Mouse (Mus musculus) kidney, adult 8-10 months (tissue): ENCODE data around the gene Speg.

ENCODE experiments used
- DNase-seq, 2 experiments: peaks; one replicate each; pipeline ENCODE4 v3.0.0; 2022

The Speg gene

GRCm38 (mm10) chr1:75463652-75464204 is 88.6 kb downstream of the Speg start:
- DNase-seq: no peak

GRCm38 (mm10) chr1:75467215-75467927 is 92.3 kb downstream of the Speg start:
- DNase-seq: peak; percentile 43 to 79

- DNase-seq: no peak
Measured at GRCm38 (mm10) chr1:75469287-75469825, 94.3 kb downstream of the Speg start.

- no peak for DNase-seq
Measured at GRCm38 (mm10) chr1:75476441-75476840, 101.3 kb downstream of the Speg start.

- peak; percentile 75 to 91 for DNase-seq
Measured at GRCm38 (mm10) chr1:75477264-75477965, 102.3 kb downstream of the Speg start.

- no peak for DNase-seq
Measured at GRCm38 (mm10) chr1:75477966-75478290, 102.8 kb downstream of the Speg start.

- peak; percentile 45 to 48 for DNase-seq
Measured at GRCm38 (mm10) chr1:75478497-75478896, 103.4 kb downstream of the Speg start.

- DNase-seq: peak; percentile 95 to 97
Measured at GRCm38 (mm10) chr1:75478916-75479634, 104.0 kb downstream of the Speg start, which contains the start of the genes Chpf and Tmem198. Chpf (minus strand) TSS chr1:75479307. Tmem198 (plus strand) TSS chr1:75479532.

- DNase-seq: no peak
Measured at GRCm38 (mm10) chr1:75479635-75479989, 104.5 kb downstream of the Speg start.

- DNase-seq: no peak
Measured at GRCm38 (mm10) chr1:75480036-75480435, 104.9 kb downstream of the Speg start.

GRCm38 (mm10) chr1:75480735-75481134 is 105.6 kb downstream of the Speg start:
- DNase-seq: no peak
